Mouse (Mus musculus) G1E (cell line): ENCODE data around the gene Wdr24.

Experiments used
- CTCF ChIP-seq: IDR thresholded peaks from 2 replicates; pipeline ENCODE4 v1.5.1; 2012; ENCODE audit warnings: low read depth, low read length, inconsistent platforms, mixed read lengths
- GATA1 ChIP-seq: IDR thresholded peaks from 2 replicates; pipeline ENCODE4 v1.6.1; 2012; ENCODE audit warnings: borderline replicate concordance, low read length, inconsistent platforms, mixed read lengths
- TAL1 ChIP-seq: conservative IDR thresholded peaks from 2 replicates; pipeline ENCODE4 v1.6.1; 2012; ENCODE audit warnings: low read depth, low read length, inconsistent platforms, mixed read lengths

DNA sequence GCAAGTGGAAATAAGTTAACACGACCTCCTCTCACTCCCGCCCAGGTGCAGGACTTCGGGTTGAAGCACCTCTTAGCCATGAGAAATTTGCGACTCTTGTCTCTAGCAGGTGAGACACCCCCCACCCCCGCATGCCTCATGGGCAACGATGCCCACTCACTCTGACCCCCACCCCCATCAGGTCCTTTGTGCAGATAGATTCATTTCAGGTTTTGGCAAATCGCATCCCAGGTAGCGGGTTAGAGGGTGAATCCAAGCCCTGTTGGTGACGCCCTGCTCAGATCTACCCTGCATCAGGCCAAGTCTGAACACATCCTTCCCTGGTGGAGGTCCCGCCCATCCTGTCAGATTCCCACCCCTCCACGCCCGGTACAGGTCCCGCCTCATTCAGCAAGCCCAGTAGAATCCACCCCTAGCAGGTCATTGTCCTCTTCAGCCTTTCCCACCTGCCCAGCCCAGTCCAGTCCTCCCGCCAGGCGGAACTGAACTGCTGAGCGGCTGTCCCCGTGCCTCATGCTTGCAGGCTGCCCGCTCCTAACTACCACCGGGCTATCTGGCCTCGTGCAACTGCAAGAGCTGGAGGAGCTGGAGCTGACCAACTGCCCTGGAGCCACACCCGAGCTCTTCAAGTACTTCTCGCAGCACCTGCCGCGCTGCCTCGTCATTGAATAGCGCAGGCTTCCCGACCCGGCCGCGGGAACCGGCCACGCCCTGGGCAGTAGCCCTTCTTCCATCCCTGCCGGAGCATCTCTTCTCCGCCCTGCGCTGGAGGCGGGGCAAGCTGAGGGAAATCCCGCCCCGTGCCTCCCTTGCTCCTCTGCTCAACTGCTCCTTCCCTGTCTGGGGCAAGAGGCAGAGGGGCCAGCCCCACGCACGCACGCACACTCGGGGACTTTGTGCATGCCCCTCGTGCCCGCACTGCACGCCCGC is 4.3 kb upstream of the Wdr24 start:
- TF ChIP-seq CTCF (no peak), TAL1 (no peak), GATA1 (no peak)
